Mouse (Mus musculus): ENCODE results near the gene Pitpnm1.

DNA sequence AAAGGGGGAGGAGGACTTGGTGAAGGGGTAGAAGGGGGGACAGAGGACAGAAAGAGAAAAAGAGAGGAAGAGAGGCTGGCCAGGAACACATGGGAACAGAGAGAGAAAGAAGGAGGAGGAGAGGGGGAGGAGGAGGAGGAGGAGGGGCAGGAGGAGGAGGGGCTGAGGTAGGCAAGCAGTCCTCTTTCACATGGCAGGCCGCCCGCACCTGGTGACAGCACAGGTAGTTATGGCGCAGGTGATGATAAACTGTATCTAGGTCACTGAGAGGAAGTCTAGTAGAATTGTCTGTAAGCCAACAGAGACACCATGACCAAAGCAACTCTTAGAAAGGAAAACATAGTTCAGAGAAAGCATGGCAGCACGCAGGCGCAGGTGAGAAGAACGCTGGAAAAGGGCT lies 28.4 kb upstream of the Pitpnm1 start:
- no peak for TF ChIP-seq MYB (IDR thresholded peaks at IDR 0.05; ENCODE audit: low read depth, low read length)
- no peak for TF ChIP-seq EP300 (IDR thresholded peaks at IDR 0.05; ENCODE audit: low read depth in 1 of 2, low read length in 2 of 2)
- no peak for TF ChIP-seq GATA1 (IDR thresholded peaks at IDR 0.05; ENCODE audit: low read depth, low read length)
- no peak for TF ChIP-seq CTCF (IDR thresholded peaks at IDR 0.05 in 2 of 3, conservative IDR thresholded peaks at IDR 0.05 in 1 of 3; ENCODE audit: control insufficient read depth in 1 of 3, insufficient read depth in 1 of 3, low read depth in 2 of 3, low read length in 3 of 3, poor library complexity in 1 of 3, severe bottlenecking in 1 of 3)
- TF ChIP-seq MYC (IDR thresholded peaks at IDR 0.05; ENCODE audit: low read depth, low read length), result no peak
- TF ChIP-seq TAL1 (IDR thresholded peaks at IDR 0.05; ENCODE audit: low read length), result no peak
